Mouse (Mus musculus) olfactory bulb, adult 2 months (tissue): ENCODE measurements at regions not wholly inside any gene's neighbourhood (a gene's known extent, or its start where the extent isn't known, plus 50 kb on each side); places are given as distances from the start of the nearest gene placed in this dataset.

Experiments
- CTCF ChIP-seq: fragments of 200-500 bp; IDR thresholded peaks from 2 replicates; pipeline ENCODE4 v1.5.1; 2012; ENCODE audit warnings: low read depth, mild to moderate bottlenecking, low read length, moderate library complexity; ENCODE audit not compliant: insufficient read depth
- POLR2A ChIP-seq: fragments of 200-500 bp; IDR thresholded peaks from 2 replicates; pipeline ENCODE4 v1.6.1; 2012; ENCODE audit warnings: mild to moderate bottlenecking, low read depth, low read length, moderate library complexity; ENCODE audit not compliant: insufficient read depth

DNA sequence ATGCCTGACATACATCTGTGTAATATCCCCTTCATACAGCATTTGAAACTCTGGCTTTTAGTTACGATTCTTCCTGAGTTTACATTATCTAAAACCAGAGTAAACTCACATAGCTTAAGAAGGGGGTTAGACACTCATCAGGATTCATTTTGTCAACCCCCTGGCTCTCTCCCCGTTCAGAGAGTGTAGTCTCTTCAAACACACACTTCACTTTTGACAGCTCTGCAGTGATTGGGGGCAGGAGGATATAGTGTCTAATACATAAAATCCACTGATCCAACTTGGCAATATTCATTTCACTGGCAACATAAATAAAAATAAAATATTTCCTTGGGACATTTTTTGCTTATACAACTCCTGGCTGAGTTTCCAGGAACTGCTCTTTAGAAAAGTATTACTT lies 251.0 kb downstream of the Cxxc4 start:
- TF ChIP-seq CTCF (no peak), POLR2A (no peak)
